Mouse (Mus musculus) intestine, postnatal 0 days (tissue): ENCODE measurements around the gene Tmem192. TPM values are rescaled to one million over a fixed set of nuclear protein-coding genes. Genes with fewer than 3 reads are reported as not detected.

Source experiments
- ATAC-seq: fragments of 200-750 bp; cut with Nextera tagmentation; 2 replicates; pipeline ENCODE4 v1.8.0; 2017; ENCODE audit warnings: mild to moderate bottlenecking, moderate TSS enrichment, moderate library complexity
- H3K27ac ChIP-seq: fragments of 300-500 bp; sonication (generic); 2 replicates; pipeline ENCODE4 v1.5.1; 2014; ENCODE audit warnings: mild to moderate bottlenecking, low read depth, low read length, moderate library complexity
- H3K27me3 ChIP-seq: fragments of 300-500 bp; sonication (generic); replicated peaks from 2 replicates; pipeline ENCODE4 v1.6.1; 2014; ENCODE audit warnings: low read length, mixed read lengths; ENCODE audit not compliant: control insufficient read depth, insufficient read depth
- H3K36me3 ChIP-seq: fragments of 300-500 bp; sonication (generic); 2 replicates; pipeline ENCODE4 v1.6.1; 2014; ENCODE audit warnings: mild to moderate bottlenecking, moderate library complexity; ENCODE audit not compliant: control insufficient read depth, insufficient read depth
- H3K4me1 ChIP-seq: fragments of 300-500 bp; sonication (generic); replicated peaks from 2 replicates; pipeline ENCODE4 v1.6.1; 2014; ENCODE audit warnings: antibody characterized with exemption, low read length, mixed read lengths; ENCODE audit not compliant: control insufficient read depth, insufficient read depth
- H3K4me2 ChIP-seq: fragments of 300-500 bp; sonication (generic); replicated peaks from 2 replicates; pipeline ENCODE4 v1.6.1; 2014; ENCODE audit warnings: low read depth, mild to moderate bottlenecking, moderate library complexity
- H3K4me3 ChIP-seq: fragments of 300-500 bp; sonication (generic); 2 replicates; pipeline ENCODE4 v1.5.1; 2014; ENCODE audit warnings: low read depth, low read length
- H3K9ac ChIP-seq: fragments of 300-500 bp; sonication (generic); 2 replicates; pipeline ENCODE4 v1.6.1; 2014; ENCODE audit warnings: mild to moderate bottlenecking, low read depth, low read length
- H3K9me3 ChIP-seq: fragments of 300-500 bp; sonication (generic); 2 replicates; pipeline ENCODE4 v1.6.1; 2016; ENCODE audit warnings: mixed run types; ENCODE audit not compliant: control insufficient read depth
- CTCF ChIP-seq: sonication (generic); IDR thresholded peaks from 2 replicates; pipeline ENCODE4 v1.5.1; 2016; ENCODE audit warnings: low read depth, mild to moderate bottlenecking, control low read depth, antibody characterized with exemption, moderate library complexity
- WGBS: fragments of 180-500 bp; shearing (Covaris S2); extraction: QIAGEN DNeasy Blood & Tissue Kit; methylation state at CpG from one replicate; pipeline ENCODE4 v1.1.7; 2014; 5-methylcytosine and 5-hydroxymethylcytosine counted together
- polyA plus RNA-seq: library from polyadenylated mRNA; unstranded; fragments of >200 nt; fragmentation: Nextera tagmentation; extraction: Ambion mirVana; gene quantifications from 2 replicates; pipeline ENCODE4 v1.2.1, GENCODE M21; 2015

Gene Tmem192
- polyA plus RNA-seq, 1 experiment from 2014 or later: 89.2 TPM

DNA sequence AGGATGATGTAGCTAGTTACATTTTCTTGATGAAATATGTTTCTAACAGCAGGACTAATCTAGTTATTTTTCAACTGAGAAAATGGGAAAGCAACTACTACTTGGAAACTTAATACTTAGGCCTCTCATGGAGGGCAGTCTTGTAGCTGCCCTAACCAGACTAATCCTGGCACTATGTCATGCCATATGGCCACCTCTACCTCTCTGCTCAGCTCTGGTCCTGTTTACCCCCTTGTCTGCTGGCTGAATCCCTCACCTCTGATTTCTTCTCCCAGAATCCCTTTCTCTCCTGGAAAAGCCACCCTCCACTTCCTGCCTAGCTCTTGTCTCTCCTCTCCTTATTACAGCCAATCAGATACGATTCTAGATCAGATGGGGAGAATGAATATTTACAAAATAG, 1.4 kb downstream of the Tmem192 start:
- no peak for ATAC-seq
- H3K27ac ChIP-seq: no peak overlapping the region
- 88% methylated on average over 1 of the region's 1 CpGs for WGBS
- H3K36me3 ChIP-seq: no peaks in the 10 kb centered on the region
- H3K27me3 ChIP-seq: no peaks in the 10 kb centered on the region; the same call in 1 of the 2 replicates
- no peaks in the 10 kb centered on the region; the same call in 1 of the 2 replicates for H3K4me1 ChIP-seq
- H3K9me3 ChIP-seq: no peaks in the 10 kb centered on the region
- no peak for TF ChIP-seq CTCF
- no peak overlapping the region for H3K4me3 ChIP-seq
- H3K9ac ChIP-seq: no peak overlapping the region
- H3K4me2 ChIP-seq: no peak overlapping the region

DNA sequence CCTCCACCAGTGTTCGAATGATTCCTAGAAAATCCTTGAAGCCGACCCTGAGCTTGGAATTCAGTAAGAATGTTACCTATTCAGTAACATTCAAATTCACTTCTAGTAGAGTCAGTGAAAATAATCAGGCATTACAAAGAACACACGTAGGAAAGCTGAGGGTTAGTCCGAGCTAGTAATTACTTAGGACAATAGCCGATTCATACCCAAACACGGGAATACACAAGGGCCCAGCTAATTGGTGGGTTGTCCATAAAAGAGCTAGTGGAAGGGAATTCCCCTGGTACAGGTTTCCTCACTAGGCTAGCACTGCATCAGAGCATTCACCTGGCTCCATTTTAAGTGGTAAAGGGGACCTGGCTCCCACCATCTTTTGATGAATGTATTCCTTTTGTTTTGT, 5.1 kb downstream of the Tmem192 start:
- Histone ChIP-seq H3K9me3 (no peaks in the 10 kb centered on the region), H3K4me2 (no peak overlapping the region), H3K36me3 (no peaks in the 10 kb centered on the region), H3K27ac (no peak overlapping the region), H3K4me3 (no peak overlapping the region), H3K9ac (no peak overlapping the region), H3K27me3 (no peaks in the 10 kb centered on the region), H3K4me1 (no peaks in the 10 kb centered on the region; the same call in 1 of the 2 replicates)
- ATAC-seq: no peak
- 89% methylated on average over 6 of the region's 6 CpGs for WGBS
- TF ChIP-seq CTCF: no peak

DNA sequence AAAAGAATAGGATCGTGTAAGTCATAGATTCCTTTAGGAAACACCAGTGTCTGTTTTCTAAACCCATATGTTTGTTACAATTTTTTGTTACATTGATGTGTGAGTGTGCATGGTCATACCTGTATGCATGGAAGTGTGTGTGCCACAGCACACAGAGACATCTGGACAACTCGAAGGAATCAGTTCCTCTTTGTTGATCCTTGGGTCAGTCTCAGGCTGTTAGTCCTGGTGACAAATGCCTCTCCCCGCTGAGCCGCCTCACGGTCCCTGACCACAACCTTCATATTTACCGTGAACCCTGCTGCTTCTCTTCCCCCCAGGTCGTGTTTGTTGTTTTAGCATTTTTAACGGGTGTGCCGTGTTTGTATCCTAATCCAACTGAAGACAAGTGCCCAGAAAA, 12.0 kb downstream of the Tmem192 start:
- WGBS: 86% methylated on average over 9 of the region's 9 CpGs
- TF ChIP-seq CTCF: no peak
- H3K4me2 ChIP-seq: no peak overlapping the region
- no peak overlapping the region for H3K4me3 ChIP-seq
- peaks cover 43% of the 10 kb centered on the region for H3K36me3 ChIP-seq
- H3K27ac ChIP-seq: no peak overlapping the region
- no peak overlapping the region for H3K9ac ChIP-seq
- no peaks in the 10 kb centered on the region for H3K4me1 ChIP-seq
- no peaks in the 10 kb centered on the region for H3K27me3 ChIP-seq
- H3K9me3 ChIP-seq: no peaks in the 10 kb centered on the region
- ATAC-seq: no peak

DNA sequence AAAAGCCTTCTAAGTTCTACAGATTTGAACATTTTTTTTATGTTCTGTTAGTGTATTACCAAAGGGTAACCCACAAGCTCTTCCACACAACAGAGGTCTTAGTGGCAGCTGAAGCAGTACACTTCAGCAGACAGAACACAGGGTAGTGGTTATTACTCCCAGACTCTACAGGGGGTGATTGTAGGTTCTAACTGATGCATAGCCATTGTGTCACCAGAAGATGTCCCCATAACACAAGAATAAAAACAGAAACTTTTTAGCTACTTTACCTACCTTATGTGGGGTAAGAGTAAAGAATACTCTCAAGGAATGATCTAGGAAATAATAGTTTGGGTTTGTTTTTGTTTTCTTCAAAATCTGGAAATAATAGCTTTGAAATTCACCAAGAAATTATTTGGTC, 15.9 kb downstream of the Tmem192 start:
- H3K36me3 ChIP-seq: peaks cover 45% of the 10 kb centered on the region
- no peak overlapping the region for H3K9ac ChIP-seq
- no peak for ATAC-seq
- H3K4me1 ChIP-seq: no peaks in the 10 kb centered on the region
- H3K27me3 ChIP-seq: no peaks in the 10 kb centered on the region
- H3K4me3 ChIP-seq: no peak overlapping the region
- no peak overlapping the region for H3K4me2 ChIP-seq
- H3K9me3 ChIP-seq: no peaks in the 10 kb centered on the region
- peak; percentile 43; the same call in 1 of the 2 replicates for TF ChIP-seq CTCF
- H3K27ac ChIP-seq: no peak overlapping the region

DNA sequence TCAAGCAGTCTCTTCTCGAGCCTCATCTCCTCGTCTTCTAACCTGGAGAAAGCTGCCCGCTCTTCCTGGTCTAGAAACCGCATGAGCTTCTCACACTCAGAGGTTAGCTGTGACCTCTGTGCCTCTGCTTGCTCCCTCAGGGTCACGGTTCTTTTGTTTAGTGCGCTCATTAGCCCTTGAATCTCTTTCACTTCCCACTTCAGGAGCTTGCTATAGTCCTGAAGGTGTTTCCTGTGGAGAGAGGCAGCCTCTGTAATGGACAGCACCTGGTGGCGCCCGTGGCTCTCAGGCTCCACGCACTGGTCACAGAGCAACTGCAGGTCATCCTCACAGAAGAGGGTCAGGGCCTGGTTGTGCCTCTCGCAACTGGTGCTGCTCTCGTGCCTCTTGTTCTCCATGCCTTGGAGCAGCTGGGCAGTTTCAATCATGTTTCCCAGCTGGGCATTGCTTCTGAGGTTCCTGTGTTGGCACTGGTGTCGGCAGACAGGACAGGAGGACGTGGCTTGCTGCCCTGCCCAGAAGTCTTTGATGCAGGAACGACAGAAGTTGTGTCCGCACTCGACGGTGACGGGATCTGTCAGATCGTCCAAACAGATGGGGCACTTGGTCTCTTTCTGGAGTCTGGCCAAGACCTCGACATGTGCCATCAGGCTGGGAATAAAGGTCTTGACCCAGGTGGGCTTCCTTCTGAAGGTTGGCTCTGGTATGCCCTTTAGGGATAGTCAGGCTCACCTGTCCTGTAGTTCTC, 36.3 kb downstream of the Tmem192 start:
- ATAC-seq: no peak
- H3K9me3 ChIP-seq: no peaks in the 10 kb centered on the region
- H3K27me3 ChIP-seq: no peaks in the 10 kb centered on the region
- 77% methylated on average over 20 of the region's 20 CpGs for WGBS
- H3K4me3 ChIP-seq: no peak overlapping the region
- H3K27ac ChIP-seq: no peak overlapping the region
- no peak overlapping the region for H3K4me2 ChIP-seq
- no peak for TF ChIP-seq CTCF
- H3K4me1 ChIP-seq: no peaks in the 10 kb centered on the region
- H3K9ac ChIP-seq: no peak overlapping the region
- no peaks in the 10 kb centered on the region for H3K36me3 ChIP-seq

DNA sequence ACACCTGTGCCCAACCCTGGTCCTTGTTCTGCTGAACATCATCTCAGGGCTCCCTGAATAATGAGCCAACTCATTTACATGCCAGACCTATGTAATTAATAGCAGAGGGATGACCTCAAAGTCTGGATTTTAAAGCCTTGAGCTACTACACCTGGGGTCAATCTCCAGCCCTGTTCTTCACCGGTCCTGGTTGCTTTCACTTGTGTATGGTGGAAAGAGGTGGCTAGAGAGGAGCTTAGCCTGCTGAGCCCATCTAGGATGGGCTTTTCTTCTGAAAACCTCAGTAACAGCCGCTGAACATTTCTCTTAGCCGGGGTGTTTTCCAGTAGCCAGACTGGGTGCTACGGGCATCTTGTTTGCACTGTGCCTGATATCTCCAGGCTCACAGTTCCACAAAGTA, 40.7 kb downstream of the Tmem192 start, which contains the start of gene Trim75:
Gene Trim75 (minus strand): TSS at position 101 of the 400 bp plus-strand sequence.
- H3K4me1 ChIP-seq: no peaks in the 10 kb centered on the region
- H3K4me3 ChIP-seq: no peak within 1 kb of the TSS
- H3K36me3 ChIP-seq: no peaks in the 10 kb centered on the region
- no peak within 1 kb of the TSS for H3K27ac ChIP-seq
- 81% methylated on average over 4 of the region's 4 CpGs for WGBS
- no peak for ATAC-seq
- H3K9me3 ChIP-seq: no peaks in the 10 kb centered on the region
- no peak for TF ChIP-seq CTCF
- no peak within 1 kb of the TSS for H3K4me2 ChIP-seq
- no peak within 1 kb of the TSS for H3K9ac ChIP-seq
- no peaks in the 10 kb centered on the region for H3K27me3 ChIP-seq
